Mouse (Mus musculus) bone marrow, adult 2 months (tissue): ENCODE results near the gene Xpr1. TPM values are rescaled to one million over a fixed set of nuclear protein-coding genes. Genes with fewer than 3 reads are reported as not detected.
"Not testable (repeated sequence)": the region's sequence is repeated elsewhere in the genome, so short reads cannot be mapped to it uniquely, and the experiment has no call there.

Experiments used
- H3K27ac ChIP-seq: fragments of 200-500 bp; 2 replicates; pipeline ENCODE4 v1.5.1; 2012; ENCODE audit warnings: low read depth, mild to moderate bottlenecking, control low read depth, inconsistent platforms, low read length; ENCODE audit not compliant: control insufficient read depth, poor library complexity, insufficient read depth
- H3K4me1 ChIP-seq: fragments of 200-500 bp; 2 replicates; pipeline ENCODE4 v1.6.1; 2011; ENCODE audit warnings: low read length; ENCODE audit not compliant: control insufficient read depth, insufficient read depth
- H3K4me3 ChIP-seq: fragments of 200-500 bp; replicated peaks from 2 replicates; pipeline ENCODE3; 2011; ENCODE audit warnings: mild to moderate bottlenecking, low read depth, low read length, control low read depth; ENCODE audit not compliant: control insufficient read depth
- CTCF ChIP-seq: fragments of 200-500 bp; IDR thresholded peaks from 2 replicates; pipeline ENCODE4 v1.5.1; 2011; ENCODE audit warnings: low read length, control low read depth; ENCODE audit not compliant: control insufficient read depth, insufficient read depth
- POLR2A ChIP-seq: fragments of 200-500 bp; IDR thresholded peaks from 2 replicates; pipeline ENCODE4 v1.6.1; 2011; ENCODE audit warnings: low read depth, mild to moderate bottlenecking, control low read depth, low read length, borderline replicate concordance; ENCODE audit not compliant: control insufficient read depth
- WGBS: fragments of 180-500 bp; shearing (Covaris S2); methylation state at CpG from one replicate; pipeline ENCODE4 v1.1.7; 2018; 5-methylcytosine and 5-hydroxymethylcytosine counted together
- polyA plus RNA-seq: library from polyadenylated mRNA; stranded (reverse); fragments of >200 nt; gene quantifications from 2 replicates; pipeline ENCODE4 v1.2.4, GENCODE M21; 2011; ENCODE audit warnings: low replicate concordance; ENCODE audit not compliant: missing spikeins, insufficient read depth, insufficient read length

The Xpr1 gene
- polyA plus RNA-seq, 1 experiment, result 8.4 TPM

GRCm38 (mm10) chr1:155275793-155276192, 141.4 kb downstream of the Xpr1 start:
- Histone ChIP-seq H3K4me3 (no peak overlapping the region), H3K27ac (no peak overlapping the region), H3K4me1 (peaks cover 1% of the 10 kb centered on the region; the same call in 1 of the 2 replicates)
- no peak for TF ChIP-seq CTCF
- TF ChIP-seq POLR2A, result no peak
- WGBS, result 93% methylated on average over 4 of the region's 4 CpGs

- Histone ChIP-seq H3K4me1 (peaks cover 1% of the 10 kb centered on the region; the same call in 1 of the 2 replicates), H3K27ac (no peak overlapping the region), H3K4me3 (no peak overlapping the region)
- 76% methylated on average over 3 of the region's 3 CpGs for WGBS
- TF ChIP-seq CTCF (no peak), POLR2A (no peak)
Measured at GRCm38 (mm10) chr1:155274976-155275375, 142.2 kb downstream of the Xpr1 start.

GRCm38 (mm10) chr1:155272953-155273352, 144.3 kb downstream of the Xpr1 start:
- TF ChIP-seq POLR2A (no peak), CTCF (no peak)

GRCm38 (mm10) chr1:155262496-155262895, 154.7 kb downstream of the Xpr1 start:
- H3K4me1 ChIP-seq, H3K4me3 ChIP-seq, H3K27ac ChIP-seq: not testable (repeated sequence)
- 81% methylated on average over 10 of the region's 10 CpGs for WGBS

More at GRCm38 (mm10) chr1:155272953-155273352, 144.3 kb downstream of the Xpr1 start:
- Histone ChIP-seq H3K4me1 (peaks cover 1% of the 10 kb centered on the region; the same call in 1 of the 2 replicates), H3K27ac (no peak overlapping the region), H3K4me3 (no peak overlapping the region)
- WGBS, result 58% methylated on average over 4 of the region's 4 CpGs

GRCm38 (mm10) chr1:155254309-155254708, 162.9 kb downstream of the Xpr1 start:
- Histone ChIP-seq H3K4me3 (no peak overlapping the region), H3K4me1 (no peaks in the 10 kb centered on the region), H3K27ac (no peak overlapping the region)
- WGBS, result 79% methylated on average over 8 of the region's 8 CpGs
- TF ChIP-seq POLR2A, result no peak
- no peak for TF ChIP-seq CTCF

- TF ChIP-seq CTCF (no peak), POLR2A (no peak)
- H3K4me3 ChIP-seq, result no peak overlapping the region
- 67% methylated on average over 12 of the region's 12 CpGs for WGBS
- no peaks in the 10 kb centered on the region for H3K4me1 ChIP-seq
- no peak overlapping the region for H3K27ac ChIP-seq
Measured at GRCm38 (mm10) chr1:155253126-155253525, 164.1 kb downstream of the Xpr1 start.

- TF ChIP-seq CTCF (no peak), POLR2A (no peak)
- 50% methylated on average over 6 of the region's 6 CpGs for whole genome bisulfite sequencing
- H3K4me1 ChIP-seq, result no peaks in the 10 kb centered on the region
- H3K27ac ChIP-seq, result no peak overlapping the region
- no peak overlapping the region for H3K4me3 ChIP-seq
Measured at GRCm38 (mm10) chr1:155252631-155253121, 164.5 kb downstream of the Xpr1 start.

- H3K27ac ChIP-seq, result no peak overlapping the region
- TF ChIP-seq POLR2A (no peak), CTCF (no peak)
- no peaks in the 10 kb centered on the region for H3K4me1 ChIP-seq
- 68% methylated on average over 5 of the region's 5 CpGs for WGBS
- H3K4me3 ChIP-seq, result no peak overlapping the region
Measured at GRCm38 (mm10) chr1:155251596-155251995, 165.6 kb downstream of the Xpr1 start.

GRCm38 (mm10) chr1:155250531-155251135, 166.6 kb downstream of the Xpr1 start:
- 74% methylated on average over 4 of the region's 4 CpGs for WGBS
- H3K4me1 ChIP-seq, result no peaks in the 10 kb centered on the region
- H3K4me3 ChIP-seq, result no peak overlapping the region
- TF ChIP-seq CTCF (no peak), POLR2A (no peak)
- H3K27ac ChIP-seq, result no peak overlapping the region
